Mouse (Mus musculus) B cell, adult 2 months (primary cell): Measurements from ENCODE around the gene Gm12666.
"Not testable (repeated sequence)": the region's sequence is repeated elsewhere in the genome, so short reads cannot be mapped to it uniquely, and the experiment has no call there.

Experiments
- DNase-seq, 2 experiments: peaks; one replicate each; pipeline ENCODE4 v3.0.0; 2022

The Gm12666 gene

GRCm38 (mm10) chr4:92191649-92192048 lies at the start of gene Gm12666:
TSS of gene Gm12666 (minus strand) at chr4:92191749.
- not testable (repeated sequence) for DNase-seq

GRCm38 (mm10) chr4:92226326-92226725 lies 34.8 kb upstream of the Gm12666 start:
- no peak for DNase-seq

GRCm38 (mm10) chr4:92216286-92216685 lies 24.7 kb upstream of the Gm12666 start:
- no peak for DNase-seq

- DNase-seq, result no peak
Observed at GRCm38 (mm10) chr4:92152646-92153045, 38.9 kb downstream of the Gm12666 start.

GRCm38 (mm10) chr4:92147134-92147533 lies 44.4 kb downstream of the Gm12666 start, which contains the start of gene Izumo3:
TSS of gene Izumo3 (minus strand) at chr4:92147234.
- DNase-seq, result no peak
